Mouse (Mus musculus) C2C12 (cell line): Measurements from ENCODE around the gene Pmvk. TPM values are rescaled to one million over a fixed set of nuclear protein-coding genes. Genes with fewer than 3 reads are reported as not detected.

ENCODE experiments used
- H3K27me3 ChIP-seq: one replicate; pipeline ENCODE4 v1.6.1; 2011; ENCODE audit not compliant: control insufficient read depth, insufficient read depth, insufficient read length
- H3K36me3 ChIP-seq: one replicate; pipeline ENCODE4 v1.6.1; 2011; ENCODE audit not compliant: control insufficient read depth, insufficient read depth
- H3K4me3 ChIP-seq: one replicate; pipeline ENCODE4 v1.5.1; 2011; ENCODE audit warnings: mild to moderate bottlenecking, control low read depth; ENCODE audit not compliant: poor library complexity, insufficient read depth, severe bottlenecking
- H3K79me2 ChIP-seq: one replicate; pipeline ENCODE4 v1.6.1; 2011; ENCODE audit not compliant: control insufficient read depth, insufficient read depth
- H3K79me3 ChIP-seq: one replicate; pipeline ENCODE4 v1.6.1; 2011; ENCODE audit warnings: low read depth, control low read depth
- H3ac ChIP-seq: one replicate; pipeline ENCODE3; 2011; ENCODE audit warnings: low read depth; ENCODE audit not compliant: control insufficient read depth, insufficient read length
- CEBPB ChIP-seq: IDR thresholded peaks from one replicate; pipeline ENCODE4 v1.6.1; 2011; ENCODE audit warnings: low read depth, mild to moderate bottlenecking, control low read depth, moderate library complexity
- CTCF ChIP-seq: IDR thresholded peaks from one replicate; pipeline ENCODE4 v1.5.1; 2011; ENCODE audit not compliant: control insufficient read depth, insufficient read depth, insufficient read length
- FOSL1 ChIP-seq: IDR thresholded peaks from one replicate; pipeline ENCODE4 v1.8.0; 2011; ENCODE audit warnings: mild to moderate bottlenecking, low read length; ENCODE audit not compliant: poor library complexity, insufficient read depth, severe bottlenecking
- MAX ChIP-seq: IDR thresholded peaks from one replicate; pipeline ENCODE4 v1.6.1; 2011; ENCODE audit warnings: mild to moderate bottlenecking, control low read depth
- MYOD1 ChIP-seq: IDR thresholded peaks from one replicate; pipeline ENCODE4 v1.6.1; 2011; ENCODE audit warnings: low read depth; ENCODE audit not compliant: control insufficient read depth, insufficient read length
- MYOG ChIP-seq: IDR thresholded peaks from one replicate; pipeline ENCODE4 v1.6.1; 2011; ENCODE audit not compliant: control insufficient read depth, insufficient read length; ENCODE audit errors: extremely low read depth
- USF1 ChIP-seq: IDR thresholded peaks from one replicate; pipeline ENCODE4 v1.6.1; 2011; ENCODE audit warnings: low read depth, mild to moderate bottlenecking, control low read depth, moderate library complexity
- polyA plus RNA-seq: library from polyadenylated mRNA; unstranded; fragments of >200 nt; fragmentation: generic; extraction: Trizol; gene quantifications from one replicate; pipeline ENCODE4 v1.2.1, GENCODE M21; 2012; ENCODE audit warnings: missing spikeins

Gene Pmvk
- polyA plus RNA-seq, 1 experiment: 36.6 TPM

GRCm38 (mm10) chr3:89411490-89412393, 42.6 kb upstream of the Pmvk start, which contains the start of gene Flad1:
Gene Flad1 (minus strand): TSS chr3:89411870.
- Histone ChIP-seq H3K4me3 (peak within 1 kb of the TSS; percentile 37), H3ac (peak within 1 kb of the TSS; percentile 75), H3K79me3 (peaks cover 20% of the 10 kb centered on the region), H3K27me3 (no peaks in the 10 kb centered on the region), H3K36me3 (peaks cover 41% of the 10 kb centered on the region), H3K79me2 (peaks cover 30% of the 10 kb centered on the region)
- no peak for TF ChIP-seq CEBPB
- TF ChIP-seq FOSL1: no peak
- no peak for TF ChIP-seq CTCF
- no peak for TF ChIP-seq MYOD1
- TF ChIP-seq MAX: no peak
- no peak for TF ChIP-seq USF1
- TF ChIP-seq MYOG: no peak

- H3K27me3 ChIP-seq: no peaks in the 10 kb centered on the region
- no peak overlapping the region for H3K4me3 ChIP-seq
- peaks cover 57% of the 10 kb centered on the region for H3K79me2 ChIP-seq
- no peak overlapping the region for H3ac ChIP-seq
- TF ChIP-seq FOSL1: no peak
- TF ChIP-seq MYOG: no peak
- no peak for TF ChIP-seq CEBPB
- TF ChIP-seq MAX: no peak
- TF ChIP-seq CTCF: no peak
- TF ChIP-seq MYOD1: no peak
- TF ChIP-seq USF1: no peak
- H3K36me3 ChIP-seq: peaks cover 47% of the 10 kb centered on the region
- H3K79me3 ChIP-seq: peaks cover 39% of the 10 kb centered on the region
Measured at GRCm38 (mm10) chr3:89416158-89416557, 38.2 kb upstream of the Pmvk start.

GRCm38 (mm10) chr3:89417131-89417530, 37.2 kb upstream of the Pmvk start:
- Histone ChIP-seq H3K27me3 (no peaks in the 10 kb centered on the region), H3K79me2 (peaks cover 65% of the 10 kb centered on the region), H3ac (peak overlapping the region; percentile 81), H3K4me3 (peak overlapping the region; percentile 73), H3K36me3 (peaks cover 47% of the 10 kb centered on the region), H3K79me3 (peaks cover 44% of the 10 kb centered on the region)
- no peak for TF ChIP-seq MYOD1
- TF ChIP-seq FOSL1: no peak
- TF ChIP-seq USF1: no peak
- no peak for TF ChIP-seq MYOG
- no peak for TF ChIP-seq CTCF
- TF ChIP-seq MAX: no peak
- no peak for TF ChIP-seq CEBPB

GRCm38 (mm10) chr3:89417840-89418169, 36.5 kb upstream of the Pmvk start:
- H3K36me3 ChIP-seq: peaks cover 51% of the 10 kb centered on the region
- H3K79me3 ChIP-seq: peaks cover 50% of the 10 kb centered on the region
- no peaks in the 10 kb centered on the region for H3K27me3 ChIP-seq
- H3K4me3 ChIP-seq: peak overlapping the region; percentile 73
- peaks cover 72% of the 10 kb centered on the region for H3K79me2 ChIP-seq
- TF ChIP-seq MAX (no peak), USF1 (no peak), CTCF (no peak), FOSL1 (no peak), MYOD1 (no peak), MYOG (no peak), CEBPB (no peak)
- peak overlapping the region; percentile 86 for H3ac ChIP-seq

- peak within 1 kb of the TSS; percentile 86 for H3ac ChIP-seq
- H3K36me3 ChIP-seq: peaks cover 51% of the 10 kb centered on the region
- H3K27me3 ChIP-seq: no peaks in the 10 kb centered on the region
- peak; percentile 71 for TF ChIP-seq MAX
- no peak for TF ChIP-seq USF1
- peaks cover 77% of the 10 kb centered on the region for H3K79me2 ChIP-seq
- peaks cover 54% of the 10 kb centered on the region for H3K79me3 ChIP-seq
- peak within 1 kb of the TSS; percentile 73 for H3K4me3 ChIP-seq
Measured at GRCm38 (mm10) chr3:89418170-89418860, 36.0 kb upstream of the Pmvk start, which contains the start of the genes Cks1b and Shc1. Gene Cks1b (minus strand): TSS chr3:89418383. Gene Shc1 (plus strand): TSS chr3:89418443.

- Histone ChIP-seq H3K36me3 (peaks cover 50% of the 10 kb centered on the region), H3K4me3 (peak overlapping the region; percentile 73), H3K27me3 (no peaks in the 10 kb centered on the region), H3K79me3 (peaks cover 57% of the 10 kb centered on the region), H3ac (peak overlapping the region; percentile 75), H3K79me2 (peaks cover 82% of the 10 kb centered on the region)
- TF ChIP-seq USF1: no peak
- no peak for TF ChIP-seq MAX
- TF ChIP-seq FOSL1: no peak
- TF ChIP-seq MYOD1: no peak
- TF ChIP-seq MYOG: no peak
- no peak for TF ChIP-seq CTCF
- TF ChIP-seq CEBPB: no peak
Measured at GRCm38 (mm10) chr3:89418861-89419250, 35.5 kb upstream of the Pmvk start.
